In genomic region chr7:19031641-19032040, GRCm38 (mm10) we compare ENCODE assay signal across 23 mouse cellular contexts. TPM values are rescaled to one million over a fixed set of nuclear protein-coding genes. Genes with fewer than 3 reads are reported as not detected.
DNase-seq lines count a peak whose midpoint lies in the region; ATAC-seq lines count a peak whose summit lies in the region.
"Had no signal": no experiment of that assay in that cellular context is flagged by ENCODE, and none has a peak within 500 bp of the region (broad histone marks: within the 10 kb centered on the region; RNA-seq: fewer than 3 reads in every experiment).

No protein-coding gene starts in this region.

- no peak for ATAC-seq in hindbrain, embryonic 11.5 days (ENCODE audit: low FRiP score)
- no peak for ATAC-seq in hindbrain, embryonic 13.5 days (ENCODE audit: low FRiP score)
- ATAC-seq in kidney, embryonic 14.5 days (ENCODE audit: low FRiP score, low TSS enrichment) = no peak
- ATAC-seq: forebrain, embryonic 14.5 days; hindbrain, embryonic 16.5 days; inflammation-experienced regulatory T-cells, adult 6 months had no signal

- no peaks in the 10 kb centered on the region for H3K4me1 ChIP-seq in hindbrain, embryonic 11.5 days (replicated peaks; ENCODE audit: control insufficient read depth, insufficient read depth, low read length)
- no peaks in the 10 kb centered on the region for H3K4me1 ChIP-seq in hindbrain, embryonic 13.5 days (replicated peaks)
- H3K4me1 ChIP-seq in kidney, embryonic 14.5 days (ENCODE audit: control insufficient read depth, insufficient read depth, low read length) = no peaks in the 10 kb centered on the region
- H3K4me1 ChIP-seq: heart, embryonic 13.5 days had no signal

- DNase-seq in hindbrain, embryonic 11.5 days (ENCODE audit: low spot score) = no peak
- peak; percentile 29 for DNase-seq in kidney, adult 9 months
- DNase-seq in ZHBTc4 (ENCODE audit: low read depth, low spot score) = peak; percentile 46
- peak; percentile 75 for DNase-seq in yolk sac, embryonic 10.5 days (ENCODE audit: low spot score)
- no peak for DNase-seq in ovary, postnatal 10 days (ENCODE audit: low spot score)
- DNase-seq: adrenal gland, postnatal 14 days; cerebellum, adult 18-20 months; cerebellum, adult 9-11 months; cerebellum, postnatal 36 days; gastrocnemius, adult 2 months; gastrocnemius, postnatal 25 days; heart, postnatal 4 days had no signal

- no peak overlapping the region for H3K9ac ChIP-seq in hindbrain, embryonic 11.5 days (ENCODE audit: low read depth, low read length)
- H3K9ac ChIP-seq in hindbrain, embryonic 13.5 days = no peak overlapping the region
- no peak overlapping the region for H3K9ac ChIP-seq in kidney, embryonic 14.5 days (ENCODE audit: low read depth, low read length)
- H3K9ac ChIP-seq: embryonic facial prominence, embryonic 15.5 days; heart, embryonic 13.5 days had no signal

- H3K4me3 ChIP-seq in hindbrain, embryonic 11.5 days (ENCODE audit: low read depth, low read length) = no peak overlapping the region
- H3K4me3 ChIP-seq in hindbrain, embryonic 13.5 days = no peak overlapping the region
- H3K4me3 ChIP-seq in kidney, embryonic 14.5 days (ENCODE audit: low read length) = no peak overlapping the region
- H3K4me3 ChIP-seq: embryonic facial prominence, embryonic 15.5 days; erythroblast, embryonic 14.5 days; forebrain, embryonic 10.5 days; gastrocnemius, adult 2 months; heart, embryonic 13.5 days had no signal

- WGBS in hindbrain, embryonic 11.5 days = 34% methylated on average over 4 of the region's 4 CpGs
- WGBS in hindbrain, embryonic 13.5 days = 30% methylated on average over 4 of the region's 4 CpGs
- WGBS in kidney, embryonic 14.5 days = 95% methylated on average over 4 of the region's 4 CpGs

- 0 out of 2 replicates have a peak overlapping the region, but pooled peaks have one; percentile 17 for H3K27ac ChIP-seq in hindbrain, embryonic 11.5 days (ENCODE audit: low read depth, low read length)
- H3K27ac ChIP-seq in hindbrain, embryonic 13.5 days = no peak overlapping the region
- no peak overlapping the region for H3K27ac ChIP-seq in kidney, embryonic 14.5 days (ENCODE audit: low read depth, low read length)
- H3K27ac ChIP-seq: embryonic facial prominence, embryonic 15.5 days; forebrain, embryonic 10.5 days; gastrocnemius, adult 2 months; heart, embryonic 13.5 days had no signal

- H3K4me2 ChIP-seq in hindbrain, embryonic 11.5 days (replicated peaks; ENCODE audit: low read depth, low read length) = no peak overlapping the region
- H3K4me2 ChIP-seq in hindbrain, embryonic 13.5 days = no peak overlapping the region
- H3K4me2 ChIP-seq in kidney, embryonic 14.5 days (replicated peaks; ENCODE audit: low read depth, low read length) = no peak overlapping the region
- H3K4me2 ChIP-seq: embryonic facial prominence, embryonic 15.5 days; heart, embryonic 13.5 days had no signal

- H3K27me3 ChIP-seq in hindbrain, embryonic 11.5 days (ENCODE audit: control insufficient read depth, insufficient read depth, low read length) = no peaks in the 10 kb centered on the region
- no peaks in the 10 kb centered on the region for H3K27me3 ChIP-seq in hindbrain, embryonic 13.5 days
- H3K27me3 ChIP-seq in kidney, embryonic 14.5 days (ENCODE audit: control insufficient read depth, insufficient read depth, low read length) = no peaks in the 10 kb centered on the region
- H3K27me3 ChIP-seq: embryonic facial prominence, embryonic 15.5 days; heart, embryonic 13.5 days had no signal

- H3K9me3 ChIP-seq in hindbrain, embryonic 11.5 days (ENCODE audit: control insufficient read depth, low read length) = no peaks in the 10 kb centered on the region
- no peaks in the 10 kb centered on the region for H3K9me3 ChIP-seq in hindbrain, embryonic 13.5 days
- H3K9me3 ChIP-seq in kidney, embryonic 14.5 days (ENCODE audit: control insufficient read depth, low read length) = no peaks in the 10 kb centered on the region
- H3K9me3 ChIP-seq: embryonic facial prominence, embryonic 15.5 days; forebrain, embryonic 10.5 days; heart, embryonic 13.5 days had no signal

- peaks cover 13% of the 10 kb centered on the region for H3K36me3 ChIP-seq in hindbrain, embryonic 11.5 days (ENCODE audit: control insufficient read depth, insufficient read depth, low read length)
- peaks cover 75% of the 10 kb centered on the region for H3K36me3 ChIP-seq in hindbrain, embryonic 13.5 days
- H3K36me3 ChIP-seq in kidney, embryonic 14.5 days (ENCODE audit: control insufficient read depth, insufficient read depth, low read length) = peaks cover 75% of the 10 kb centered on the region

RNA-seq across cellular contexts. Expression of gene Sympk, which starts 7.5 kb away (rescaled TPM):
- 29.4 and 30.5 TPM in 2 replicates for polyA plus RNA-seq in hindbrain, embryonic 11.5 days (2014; fragmentation: Nextera tagmentation; extraction: Ambion mirVana)
- 29.7 and 30.1 TPM in 2 replicates for polyA plus RNA-seq in hindbrain, embryonic 13.5 days (2015; fragmentation: Nextera tagmentation; extraction: Ambion mirVana)
- polyA plus RNA-seq in kidney, embryonic 14.5 days (2014; fragmentation: Nextera tagmentation; extraction: Ambion mirVana) = 26.7 and 39.4 TPM in 2 replicates

RNA-seq across cellular contexts. Expression of gene Foxa3, which starts 8.3 kb away (rescaled TPM):
- polyA plus RNA-seq in hindbrain, embryonic 11.5 days (2014; fragmentation: Nextera tagmentation; extraction: Ambion mirVana) = not detected in 2 replicates
- not detected in 2 replicates for polyA plus RNA-seq in hindbrain, embryonic 13.5 days (2015; fragmentation: Nextera tagmentation; extraction: Ambion mirVana)
- not detected in 2 replicates for polyA plus RNA-seq in kidney, embryonic 14.5 days (2014; fragmentation: Nextera tagmentation; extraction: Ambion mirVana)
- polyA plus RNA-seq: embryonic facial prominence, embryonic 11.5 days; forebrain, embryonic 10.5 days; forebrain, embryonic 14.5 days; heart, postnatal 0 days; hindbrain, embryonic 16.5 days; inflammation-experienced regulatory T-cells, adult 6 months had no signal

RNA-seq across cellular contexts. Expression of gene Rsph6a, which starts 22.8 kb away (rescaled TPM):
- not detected in 2 replicates for polyA plus RNA-seq in hindbrain, embryonic 11.5 days (2014; fragmentation: Nextera tagmentation; extraction: Ambion mirVana)
- not detected in 2 replicates for polyA plus RNA-seq in hindbrain, embryonic 13.5 days (2015; fragmentation: Nextera tagmentation; extraction: Ambion mirVana)
- polyA plus RNA-seq in kidney, embryonic 14.5 days (2014; fragmentation: Nextera tagmentation; extraction: Ambion mirVana) = not detected in 2 replicates
- polyA plus RNA-seq: embryonic facial prominence, embryonic 11.5 days; embryonic facial prominence, embryonic 15.5 days; erythroblast, embryonic 14.5 days; forebrain, embryonic 10.5 days; forebrain, embryonic 14.5 days; heart, embryonic 13.5 days; heart, postnatal 0 days; inflammation-experienced regulatory T-cells, adult 6 months had no signal

RNA-seq across cellular contexts. Expression of gene Irf2bp1, which starts 27.8 kb away (rescaled TPM):
- polyA plus RNA-seq in hindbrain, embryonic 11.5 days (2014; fragmentation: Nextera tagmentation; extraction: Ambion mirVana) = 25.2 and 26.0 TPM in 2 replicates
- 23.4 and 24.6 TPM in 2 replicates for polyA plus RNA-seq in hindbrain, embryonic 13.5 days (2015; fragmentation: Nextera tagmentation; extraction: Ambion mirVana)
- 28.6 and 30.3 TPM in 2 replicates for polyA plus RNA-seq in kidney, embryonic 14.5 days (2014; fragmentation: Nextera tagmentation; extraction: Ambion mirVana)

RNA-seq across cellular contexts. Expression of gene Mypop, which starts 40.6 kb away (rescaled TPM):
- 4.6 TPM in 2 replicates for polyA plus RNA-seq in hindbrain, embryonic 11.5 days (2014; fragmentation: Nextera tagmentation; extraction: Ambion mirVana)
- polyA plus RNA-seq in hindbrain, embryonic 13.5 days (2015; fragmentation: Nextera tagmentation; extraction: Ambion mirVana) = 4.8 and 5.2 TPM in 2 replicates
- 3.9 and 4.9 TPM in 2 replicates for polyA plus RNA-seq in kidney, embryonic 14.5 days (2014; fragmentation: Nextera tagmentation; extraction: Ambion mirVana)

Comparison
In these comparisons a context has a peak if more than half of its experiments do, and no peak if none do; other contexts are left out.
1. DNase-seq: peak in kidney, adult 9 months (single experiment), ZHBTc4 (single experiment) and yolk sac, embryonic 10.5 days (single experiment); none in hindbrain, embryonic 11.5 days (single experiment) and ovary, postnatal 10 days (single experiment).